Mouse (Mus musculus) layer of hippocampus, postnatal 36 days (tissue): ENCODE measurements around the gene Dmwd. TPM values are rescaled to one million over a fixed set of nuclear protein-coding genes. Genes with fewer than 3 reads are reported as not detected.

Experiments used
- DNase-seq, 2 experiments: peaks; one replicate each; pipeline ENCODE4 v3.0.0; 2022
- total RNA-seq, 2 experiments: library from RNA; stranded (reverse); gene quantifications; 2 replicates each; pipeline ENCODE4 v1.2.3; 2021

The Dmwd gene
- total RNA-seq, 2 experiments from 2014 or later: 136 to 143 TPM

DNA sequence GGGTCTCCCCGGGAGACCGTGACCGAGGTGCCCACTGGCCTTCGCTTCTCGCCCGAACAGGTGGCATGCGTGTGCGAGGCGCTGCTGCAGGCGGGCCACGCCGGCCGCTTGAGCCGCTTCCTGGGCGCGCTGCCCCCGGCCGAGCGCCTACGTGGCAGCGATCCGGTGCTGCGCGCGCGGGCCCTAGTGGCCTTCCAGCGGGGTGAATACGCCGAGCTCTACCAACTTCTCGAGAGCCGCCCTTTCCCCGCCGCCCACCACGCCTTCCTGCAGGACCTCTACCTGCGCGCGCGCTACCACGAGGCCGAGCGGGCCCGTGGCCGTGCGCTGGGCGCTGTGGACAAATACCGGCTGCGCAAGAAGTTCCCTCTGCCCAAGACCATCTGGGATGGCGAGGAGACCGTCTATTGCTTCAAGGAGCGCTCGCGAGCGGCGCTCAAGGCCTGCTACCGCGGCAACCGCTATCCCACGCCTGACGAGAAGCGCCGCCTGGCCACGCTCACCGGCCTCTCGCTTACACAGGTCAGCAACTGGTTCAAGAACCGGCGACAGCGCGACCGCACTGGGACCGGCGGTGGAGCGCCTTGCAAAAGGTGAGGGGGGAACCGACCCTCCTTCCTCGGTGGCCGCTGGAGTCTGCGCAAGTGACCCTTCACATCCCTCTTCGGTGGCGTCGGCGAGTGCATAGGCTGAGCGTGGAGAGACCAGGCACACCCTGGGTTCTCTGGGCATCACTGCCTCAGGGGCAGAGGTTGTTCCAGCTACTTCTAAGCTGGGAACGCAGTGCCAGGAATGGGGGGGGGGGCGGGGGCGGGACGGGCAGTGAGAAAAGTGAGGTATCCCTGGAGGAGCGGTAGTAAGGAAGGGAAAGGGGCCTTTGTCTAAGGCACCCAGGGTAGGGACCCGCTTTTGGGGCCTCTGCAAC, 19.1 kb downstream of the Dmwd start:
- no peak for DNase-seq

GRCm38 (mm10) chr7:19095751-19096110, 19.7 kb downstream of the Dmwd start:
- DNase-seq: no peak

- DNase-seq: no peak
Observed at GRCm38 (mm10) chr7:19096421-19096976, 20.5 kb downstream of the Dmwd start.

- DNase-seq: no peak
Observed at GRCm38 (mm10) chr7:19097217-19097616, 21.2 kb downstream of the Dmwd start.

GRCm38 (mm10) chr7:19097863-19098262, 21.8 kb downstream of the Dmwd start:
- no peak for DNase-seq

GRCm38 (mm10) chr7:19098811-19099210, 22.8 kb downstream of the Dmwd start:
- no peak for DNase-seq

DNA sequence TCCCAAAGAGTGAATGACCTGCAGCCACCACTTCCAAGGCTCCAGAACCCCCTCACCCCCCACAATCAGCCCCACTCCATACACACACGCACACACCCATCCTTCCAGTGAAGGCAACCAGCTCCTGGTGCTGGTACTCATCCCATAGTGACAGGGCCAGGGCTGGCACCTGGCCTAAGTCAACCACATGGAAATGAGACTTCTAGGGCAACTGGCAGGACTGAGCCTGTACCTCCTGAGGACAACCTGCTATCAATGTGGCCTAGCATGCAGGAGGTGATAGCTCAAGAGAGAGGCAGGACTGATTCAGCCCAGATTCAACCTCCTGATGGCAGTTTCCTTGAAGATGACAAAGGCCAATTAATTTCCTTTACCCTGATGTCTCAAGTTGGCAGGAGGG, 24.3 kb downstream of the Dmwd start:
- no peak for DNase-seq

DNA sequence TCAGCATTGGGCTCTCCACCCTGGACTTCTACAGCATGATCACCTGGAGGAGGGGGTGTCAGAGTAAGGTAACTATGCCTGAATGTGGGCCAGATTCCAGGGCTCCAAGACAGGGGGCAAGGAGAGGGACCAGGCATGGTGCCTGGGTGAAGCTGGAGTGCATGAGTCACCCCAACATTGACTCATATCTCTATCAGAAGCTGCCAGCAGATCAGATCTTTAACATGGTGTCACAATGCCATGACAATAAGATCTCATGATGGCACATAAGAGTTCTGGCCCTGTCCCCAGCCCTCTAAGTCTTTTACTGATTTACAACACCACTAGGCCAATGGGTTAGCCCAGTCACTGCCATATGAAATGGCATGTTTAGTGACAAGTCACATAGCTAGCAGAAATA, 27.7 kb downstream of the Dmwd start:
- no peak for DNase-seq

DNA sequence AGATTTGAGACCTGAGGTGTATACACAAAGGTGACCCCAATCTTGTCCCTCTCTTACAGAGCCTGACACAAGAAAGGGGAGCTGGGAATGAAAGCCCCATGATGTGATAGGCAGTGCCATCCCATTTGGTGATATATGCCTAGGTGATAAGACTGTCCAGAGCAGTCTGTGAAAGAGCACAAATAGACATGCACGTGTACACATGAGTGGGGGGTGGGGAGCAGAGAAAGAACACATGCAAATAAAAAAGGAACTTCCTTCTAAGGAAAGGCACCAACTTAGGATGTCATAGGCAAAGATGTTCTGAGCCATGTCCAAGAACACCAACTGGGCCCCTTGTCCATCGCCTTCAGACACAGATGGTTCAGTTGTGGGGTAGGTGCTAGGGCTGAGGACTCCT, 28.5 kb downstream of the Dmwd start:
- no peak for DNase-seq

DNA sequence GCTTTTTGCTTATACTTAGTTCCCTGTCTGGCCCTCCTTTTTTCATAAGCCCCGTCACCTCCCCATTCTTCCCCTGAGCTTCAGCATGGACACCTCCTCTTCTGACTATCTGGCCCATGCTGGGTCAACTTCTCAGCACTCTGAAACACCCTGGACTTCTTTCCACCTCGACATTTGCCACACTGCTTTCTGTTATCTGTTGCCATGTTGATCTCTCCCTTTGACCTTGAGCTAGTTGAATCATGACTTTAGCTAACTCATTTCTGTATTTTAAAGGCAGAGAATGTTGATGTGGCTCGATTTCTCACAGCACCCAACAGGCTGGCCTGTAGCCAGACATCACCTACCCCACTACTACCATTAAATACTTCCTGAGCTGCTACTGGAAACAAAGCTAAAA, 31.4 kb downstream of the Dmwd start:
- DNase-seq: no peak

DNA sequence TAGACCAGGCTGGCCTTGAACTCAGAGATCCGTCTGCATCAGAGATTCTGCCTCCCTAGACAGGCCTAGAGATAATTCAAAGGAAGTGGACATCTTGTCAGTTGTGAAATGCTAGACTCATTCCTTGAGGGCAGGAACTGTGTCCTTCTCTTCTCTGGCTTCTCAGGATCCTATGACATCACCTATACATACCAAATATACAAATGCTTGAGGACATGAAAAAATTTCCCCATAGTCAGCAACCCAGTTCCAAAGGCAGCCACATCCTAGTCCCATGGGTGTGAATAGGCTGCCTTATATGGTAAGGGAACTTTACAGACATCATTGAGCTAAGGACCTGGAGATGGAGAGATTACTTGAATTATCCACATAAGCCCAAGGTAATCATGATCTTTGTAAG, 33.5 kb downstream of the Dmwd start:
- DNase-seq: no peak

GRCm38 (mm10) chr7:19118028-19118771, 42.2 kb downstream of the Dmwd start, which contains the start of gene Gm4969:
TSS of gene Gm4969 (minus strand) at chr7:19118368.
- DNase-seq: peak; percentile 40 to 50

GRCm38 (mm10) chr7:19119083-19119482, 43.1 kb downstream of the Dmwd start:
- no peak for DNase-seq

DNA sequence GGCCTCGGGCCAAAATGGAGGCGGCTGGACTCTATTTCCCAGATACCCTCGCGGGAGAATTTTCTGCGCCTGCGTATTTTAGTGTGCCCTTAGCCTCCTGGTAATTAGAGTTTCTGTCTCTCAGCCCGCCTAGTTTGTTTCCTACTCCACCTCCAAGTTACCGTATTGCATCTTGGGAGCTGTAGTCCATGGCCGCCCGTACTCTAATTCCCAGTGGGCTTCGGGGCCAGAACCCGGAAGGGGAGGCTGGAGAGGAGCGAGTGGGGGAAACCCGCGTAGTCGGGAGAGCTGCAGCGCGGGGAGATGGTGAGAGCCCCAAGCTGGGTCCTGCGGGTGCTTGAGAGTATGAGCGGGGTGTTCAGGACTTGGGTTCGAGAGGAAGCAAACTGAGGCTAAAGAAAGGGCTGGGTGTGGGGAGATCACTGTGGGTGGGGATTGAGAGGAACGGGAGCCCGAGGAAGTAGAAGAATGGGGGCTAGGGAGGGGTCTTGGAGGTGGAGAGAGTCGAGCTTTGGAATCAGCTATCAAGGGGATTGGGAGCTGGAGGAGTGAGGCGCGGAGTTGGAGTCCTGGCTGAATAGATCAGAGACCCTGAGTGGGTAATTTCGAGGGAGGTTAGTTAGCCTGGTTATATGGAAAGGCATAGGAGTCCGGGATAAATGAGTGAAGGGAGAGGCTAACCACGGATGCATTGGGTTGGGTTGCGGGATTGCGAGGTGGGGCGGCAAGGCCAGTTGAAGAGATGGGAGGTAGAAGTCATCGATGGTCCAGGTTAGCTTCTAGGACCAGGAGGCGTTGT, 43.8 kb downstream of the Dmwd start, which contains the start of gene Fbxo46:
Fbxo46 (plus strand) TSS at position 229 of the 799 bp plus-strand sequence.
- DNase-seq: peak; percentile 93

- no peak for DNase-seq
Observed at GRCm38 (mm10) chr7:19121686-19122085, 45.7 kb downstream of the Dmwd start.

DNA sequence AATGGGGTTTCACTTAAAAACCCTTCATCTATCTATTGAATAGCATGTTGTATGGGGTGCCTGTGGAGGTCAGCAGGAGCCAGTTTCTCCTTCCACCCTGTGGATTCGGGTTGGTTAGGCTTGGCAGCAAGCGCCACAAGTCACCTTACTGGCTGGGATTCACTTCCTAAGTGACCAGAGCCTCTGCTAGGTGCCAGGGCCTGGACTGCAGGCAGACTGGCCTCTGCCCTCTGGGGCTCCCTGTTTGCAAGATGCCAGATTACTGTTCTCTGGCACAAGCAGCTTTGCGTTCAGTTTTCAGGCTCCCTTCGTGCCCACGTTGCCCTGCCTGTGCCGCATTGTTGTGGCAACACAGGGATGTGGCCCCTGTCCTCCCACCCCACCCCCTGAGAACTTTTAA, 48.7 kb downstream of the Dmwd start:
- no peak for DNase-seq

DNA sequence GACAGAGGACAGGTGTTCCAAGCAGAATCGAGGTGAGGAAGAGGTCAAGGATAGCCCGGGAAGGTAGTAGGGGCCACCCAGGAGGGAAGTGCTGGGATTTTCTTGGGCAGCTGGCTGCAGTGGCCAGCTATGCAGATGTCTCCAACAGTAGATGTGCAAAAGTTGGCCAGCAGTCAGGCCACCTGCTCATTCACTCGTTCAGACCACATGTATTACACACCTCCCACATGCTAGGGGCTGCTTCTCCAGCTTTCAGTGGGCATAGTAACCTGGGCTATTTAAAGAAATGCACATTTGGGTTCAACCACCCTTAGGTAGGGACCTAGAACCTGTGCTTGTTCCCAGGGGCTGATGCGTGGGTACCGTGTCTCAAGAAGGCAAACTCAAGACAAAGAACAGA, 51.7 kb downstream of the Dmwd start:
- DNase-seq: no peak

- DNase-seq: no peak
Observed at GRCm38 (mm10) chr7:19129396-19129795, 53.4 kb downstream of the Dmwd start.

- no peak for DNase-seq
Observed at GRCm38 (mm10) chr7:19130657-19131056, 54.6 kb downstream of the Dmwd start.

DNA sequence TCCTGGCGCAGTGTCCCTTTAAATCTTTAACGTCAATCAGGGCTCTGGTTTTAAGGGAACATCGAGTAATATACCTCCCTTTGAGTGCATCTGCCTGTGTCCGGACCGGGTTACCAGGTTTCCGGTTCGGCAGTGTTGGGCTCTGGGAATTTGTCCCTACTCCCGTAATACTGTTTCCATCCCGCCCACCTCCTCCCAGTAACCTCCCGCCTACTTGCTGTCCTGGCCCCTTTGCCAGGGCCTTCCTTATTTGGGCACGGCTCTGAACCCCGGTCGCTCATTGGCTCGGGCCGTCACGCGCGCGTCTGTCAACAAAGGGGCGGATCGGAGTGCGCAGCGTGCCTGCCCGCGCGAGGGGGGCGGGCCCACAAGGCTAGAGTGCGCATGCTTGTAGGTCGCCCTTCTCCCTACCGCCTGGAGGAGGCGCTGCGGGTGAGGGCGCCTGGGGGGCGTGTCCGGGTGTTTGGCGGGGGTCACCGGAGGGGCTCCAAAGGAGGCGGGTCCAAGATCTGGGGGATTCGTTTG, 55.4 kb downstream of the Dmwd start:
- DNase-seq: peak; percentile 96 to 97
